Mouse (Mus musculus) liver, postnatal 0 days (tissue): ENCODE results near the gene Vegfd.

Experiments
- CTCF ChIP-seq: sonication (generic); IDR thresholded peaks from 2 replicates; pipeline ENCODE4 v1.5.1; 2016; ENCODE audit warnings: antibody characterized with exemption, low read depth
- EP300 ChIP-seq: IDR thresholded peaks from 2 replicates; pipeline ENCODE4 v1.6.1; 2016; ENCODE audit warnings: antibody characterized with exemption, low read depth, mild to moderate bottlenecking

DNA sequence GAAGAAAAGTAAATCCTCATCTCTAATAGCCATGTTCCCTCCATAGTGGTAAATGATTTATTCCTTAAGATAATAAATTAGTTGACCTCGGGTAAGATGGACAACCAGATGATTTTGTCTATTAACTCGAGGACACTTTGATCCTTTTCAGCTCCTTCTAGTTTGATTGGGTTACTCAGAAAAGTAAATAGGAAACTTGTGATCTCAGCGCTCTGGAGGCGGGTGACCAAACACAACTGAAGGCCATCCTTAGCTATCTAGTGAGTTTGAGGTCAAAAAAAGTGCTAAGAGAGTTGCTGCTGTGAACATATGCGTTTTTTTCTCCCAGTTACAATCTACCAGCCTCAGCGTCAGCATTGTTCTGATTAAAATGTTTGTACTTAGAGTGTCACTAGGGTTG lies 57.4 kb downstream of the Vegfd start:
- TF ChIP-seq CTCF: no peak
- no peak for TF ChIP-seq EP300
